22 mouse cellular contexts compared by ENCODE assay signal in the genomic region with DNA sequence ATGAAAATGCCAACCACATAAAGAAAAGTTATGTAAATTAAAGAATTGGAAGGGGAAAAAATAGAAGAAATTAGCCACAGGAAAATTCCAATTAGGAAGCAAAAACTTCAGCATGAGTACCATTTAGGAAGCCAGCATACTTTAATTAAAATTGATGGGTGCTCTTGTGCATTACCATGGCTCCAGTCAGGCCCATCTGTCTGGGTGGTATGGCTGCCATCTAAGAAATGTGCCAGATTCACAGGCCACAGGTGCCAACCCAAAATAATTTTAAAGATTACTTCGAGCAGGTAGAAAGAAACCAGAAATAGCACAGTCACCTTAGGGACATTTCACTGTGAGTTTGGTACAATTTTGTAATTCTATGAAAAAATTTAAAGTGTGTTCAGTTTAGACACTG.
A peak's percentile ranks its signal among the peaks of the same experiment; 100 is the strongest.
DNase-seq lines count a peak whose midpoint lies in the region; ATAC-seq and TF ChIP-seq lines count a peak whose summit lies in the region.
"Had no signal": no experiment of that assay in that cellular context is flagged by ENCODE, and none has a peak within 500 bp of the region (broad histone marks: within the 10 kb centered on the region; RNA-seq: fewer than 3 reads in every experiment).

No protein-coding gene starts in this region.

- no peaks in the 10 kb centered on the region for H3K36me3 ChIP-seq in hindbrain, postnatal 0 days (ENCODE audit: insufficient read depth, low read length)
- no peaks in the 10 kb centered on the region for H3K36me3 ChIP-seq in hindbrain, embryonic 10.5 days
- H3K36me3 ChIP-seq in forebrain, embryonic 16.5 days (ENCODE audit: control insufficient read depth, insufficient read depth), result no peaks in the 10 kb centered on the region
- H3K36me3 ChIP-seq: limb, embryonic 15.5 days; lung, embryonic 15.5 days; neural tube, embryonic 13.5 days had no signal

- no peaks in the 10 kb centered on the region for H3K27me3 ChIP-seq in hindbrain, postnatal 0 days (ENCODE audit: insufficient read depth, low read length)
- no peaks in the 10 kb centered on the region for H3K27me3 ChIP-seq in hindbrain, embryonic 10.5 days (ENCODE audit: insufficient read depth, poor library complexity, severe bottlenecking)
- H3K27me3 ChIP-seq in forebrain, embryonic 16.5 days (replicated peaks; ENCODE audit: control insufficient read depth, insufficient read depth, low read length), result no peaks in the 10 kb centered on the region
- H3K27me3 ChIP-seq: limb, embryonic 15.5 days; lung, embryonic 15.5 days; megakaryocyte, embryonic 14.5 days; neural tube, embryonic 13.5 days had no signal

- WGBS in hindbrain, postnatal 0 days, result 45% methylated on average over 1 of the region's 1 CpGs
- WGBS in hindbrain, embryonic 10.5 days, result 85% methylated on average over 1 of the region's 1 CpGs
- WGBS in forebrain, embryonic 16.5 days, result 55% methylated on average over 1 of the region's 1 CpGs

- H3K4me3 ChIP-seq in hindbrain, postnatal 0 days (ENCODE audit: low read length), result no peak overlapping the region
- H3K4me3 ChIP-seq in hindbrain, embryonic 10.5 days, result no peak overlapping the region
- no peak overlapping the region for H3K4me3 ChIP-seq in forebrain, embryonic 16.5 days (replicated peaks; ENCODE audit: low read length)
- H3K4me3 ChIP-seq: limb, embryonic 15.5 days; lung, embryonic 15.5 days; megakaryocyte, embryonic 14.5 days; myocyte; neural tube, embryonic 13.5 days had no signal

- H3K9ac ChIP-seq in hindbrain, postnatal 0 days (replicated peaks; ENCODE audit: low read length), result no peak overlapping the region
- H3K9ac ChIP-seq in forebrain, embryonic 16.5 days (replicated peaks; ENCODE audit: low read depth, low read length), result no peak overlapping the region
- H3K9ac ChIP-seq: limb, embryonic 15.5 days; liver, embryonic 14.5 days; lung, embryonic 15.5 days; neural tube, embryonic 13.5 days had no signal

- ATAC-seq in hindbrain, postnatal 0 days, result 0 out of 2 replicates have a peak, but pooled peaks have one; percentile 51
- peak; percentile 87 for ATAC-seq in forebrain, embryonic 16.5 days
- ATAC-seq: activated CD4-positive, CD25-positive, alpha-beta regulatory T cell, adult 4 months; intestine, postnatal 0 days had no signal

- H3K9me3 ChIP-seq in hindbrain, postnatal 0 days (ENCODE audit: low read length), result no peaks in the 10 kb centered on the region
- H3K9me3 ChIP-seq in hindbrain, embryonic 10.5 days, result no peaks in the 10 kb centered on the region
- H3K9me3 ChIP-seq in forebrain, embryonic 16.5 days (ENCODE audit: control insufficient read depth, low read length), result no peaks in the 10 kb centered on the region
- H3K9me3 ChIP-seq: limb, embryonic 15.5 days; lung, embryonic 15.5 days; megakaryocyte, embryonic 14.5 days; neural tube, embryonic 13.5 days had no signal

- H3K4me1 ChIP-seq in hindbrain, postnatal 0 days (ENCODE audit: insufficient read depth, low read length), result no peaks in the 10 kb centered on the region
- no peaks in the 10 kb centered on the region for H3K4me1 ChIP-seq in hindbrain, embryonic 10.5 days (replicated peaks)
- H3K4me1 ChIP-seq in forebrain, embryonic 16.5 days (replicated peaks; ENCODE audit: control insufficient read depth, insufficient read depth, low read length), result no peaks in the 10 kb centered on the region
- H3K4me1 ChIP-seq: limb, embryonic 15.5 days; lung, embryonic 15.5 days; megakaryocyte, embryonic 14.5 days; neural tube, embryonic 13.5 days had no signal

- TF ChIP-seq CTCF in hindbrain, postnatal 0 days (IDR thresholded peaks at IDR 0.05; ENCODE audit: low read depth), result no peak

- DNase-seq in hindbrain, postnatal 0 days (ENCODE audit: low spot score), result peak; percentile 25
- DNase-seq in hindbrain, embryonic 10.5 days (ENCODE audit: low spot score), result no peak
- DNase-seq in cerebellum, adult 11-12 months, result peak; percentile 72
- DNase-seq in cerebellum, adult 9-10 months, result peak; percentile 83
- DNase-seq in thymus, postnatal 10 days (ENCODE audit: low spot score in 2 of 2), result no peak
- DNase-seq in left cerebral cortex, adult 8-10 months (ENCODE audit: low spot score in 2 of 2), result no peak
- DNase-seq: adrenal gland, postnatal 10 days; heart, postnatal 4 days; kidney, postnatal 36 days; layer of hippocampus, postnatal 36 days; lung, postnatal 36 days; midbrain, embryonic 14.5 days; thymus, adult 2 months had no signal

- no peak overlapping the region for H3K27ac ChIP-seq in hindbrain, postnatal 0 days
- H3K27ac ChIP-seq in hindbrain, embryonic 10.5 days, result no peak overlapping the region
- H3K27ac ChIP-seq in forebrain, embryonic 16.5 days (ENCODE audit: low read length), result no peak overlapping the region
- H3K27ac ChIP-seq: limb, embryonic 15.5 days; liver, embryonic 14.5 days; lung, embryonic 15.5 days; neural tube, embryonic 13.5 days had no signal

- no peak overlapping the region for H3K4me2 ChIP-seq in hindbrain, postnatal 0 days (ENCODE audit: low read depth, low read length)
- no peak overlapping the region for H3K4me2 ChIP-seq in forebrain, embryonic 16.5 days (ENCODE audit: low read length)
- H3K4me2 ChIP-seq: limb, embryonic 15.5 days; lung, embryonic 15.5 days; neural tube, embryonic 13.5 days had no signal

Comparison
In these comparisons a context has a peak if more than half of its experiments do, and no peak if none do; other contexts are left out.
1. DNase-seq: peak in hindbrain, postnatal 0 days (single experiment), cerebellum, adult 11-12 months (single experiment) and cerebellum, adult 9-10 months (single experiment); none in hindbrain, embryonic 10.5 days (single experiment), thymus, postnatal 10 days (0 of 2) and left cerebral cortex, adult 8-10 months (0 of 2).